Mouse (Mus musculus) megakaryocyte, adult 5-6 weeks (primary cell): ENCODE data around the gene Adat3. TPM values are rescaled to one million over a fixed set of nuclear protein-coding genes. Genes with fewer than 3 reads are reported as not detected.

ENCODE experiments used
- ATAC-seq: 2 replicates; pipeline ENCODE4 v1.8.0; 2016; ENCODE audit warnings: mild to moderate bottlenecking, inconsistent platforms; ENCODE audit not compliant: poor library complexity, severe bottlenecking
- total RNA-seq, 2 experiments: library from RNA; stranded (forward) in 1 of 2; stranded (reverse) in 1 of 2; fragments of 153-499, 151-499 nt in 1 of 2; fragments of 221-1000, 200-1000 nt in 1 of 2; gene quantifications; 2 replicates each; pipeline versions ENCODE4 v1.2.3 to v1.2.4; 2015 to 2017

Gene Adat3
- 0.91 and 1.1 TPM in 2 replicates for total RNA-seq (2015)
- total RNA-seq (2017): 3.8 TPM in 1 of 2 replicates, not detected in the other

DNA sequence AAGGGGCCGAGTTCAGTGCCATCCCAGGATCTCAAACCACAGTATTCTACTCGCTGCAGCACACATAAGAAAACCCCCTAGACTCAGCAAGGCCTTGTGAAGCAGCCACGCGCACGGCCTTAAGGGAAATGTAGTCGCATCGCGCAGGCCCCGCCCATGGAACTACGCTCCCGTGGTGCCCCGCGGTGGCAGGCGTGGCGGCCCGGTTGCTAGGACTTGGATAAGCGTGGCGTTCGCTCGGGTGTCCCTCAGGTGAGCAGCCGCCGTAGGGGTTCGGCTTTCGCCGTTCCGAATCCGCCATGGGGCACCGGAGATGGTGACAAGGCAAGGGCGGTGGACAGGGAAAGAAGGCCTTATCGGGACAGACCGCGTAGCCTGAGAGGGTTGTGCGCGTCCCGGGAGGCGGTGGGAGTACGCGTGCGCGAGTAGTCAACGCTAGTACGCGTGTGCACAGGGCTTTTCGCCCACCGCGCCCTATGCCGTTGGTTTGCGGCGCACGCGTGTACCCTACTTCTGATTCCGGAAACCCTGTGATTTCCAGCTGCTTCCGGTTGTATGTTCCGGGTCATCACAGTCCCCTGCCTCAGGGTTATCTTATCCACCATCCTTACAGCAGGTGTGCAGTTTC, at the start of gene Adat3, which contains the start of gene Scamp4:
Gene Adat3 (plus strand): TSS at position 183 of the 628 bp plus-strand sequence.
Gene Scamp4 (plus strand): TSS at position 175 of the 628 bp plus-strand sequence.
- peak; percentile 97 for ATAC-seq

DNA sequence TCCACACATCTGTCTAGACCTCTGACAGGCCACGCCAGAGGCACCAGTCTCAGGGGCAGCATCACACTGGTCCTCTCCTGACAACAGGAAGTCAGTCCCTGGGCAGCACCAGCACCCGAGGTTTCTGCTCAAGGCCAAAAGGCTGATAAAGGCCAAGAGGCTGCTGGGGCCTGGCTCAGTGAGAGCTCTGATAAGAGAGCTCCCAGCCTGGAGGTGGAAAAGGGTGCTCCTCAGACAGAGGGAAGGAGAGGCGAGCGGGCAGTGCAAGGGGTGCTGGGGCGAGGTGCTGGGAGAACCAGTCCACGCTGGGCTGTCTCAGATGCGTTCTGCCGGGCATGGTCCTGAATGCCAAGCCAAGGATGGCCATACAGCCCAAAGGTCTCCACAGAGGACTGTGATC, 49.1 kb upstream of the Adat3 start:
- no peak for ATAC-seq

DNA sequence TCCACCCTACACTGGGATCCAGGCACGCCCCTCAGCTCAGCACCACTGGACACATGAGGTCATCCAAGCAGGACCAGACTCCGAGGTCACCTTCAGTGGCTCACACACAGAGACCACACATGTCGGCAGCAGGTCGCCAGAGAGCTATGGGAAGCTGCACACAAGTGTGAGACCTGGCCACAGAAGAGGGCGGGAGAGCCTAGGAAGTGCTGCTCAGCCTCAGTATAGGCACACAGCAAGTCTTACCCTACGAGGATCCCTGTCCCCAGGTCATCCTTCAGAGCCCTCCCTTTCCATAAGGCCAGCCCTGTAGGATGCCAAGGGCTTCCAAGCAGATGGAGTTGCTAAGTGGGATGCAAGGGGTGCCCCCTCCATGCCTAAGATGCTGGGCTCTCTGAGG, 48.7 kb upstream of the Adat3 start:
- no peak for ATAC-seq

DNA sequence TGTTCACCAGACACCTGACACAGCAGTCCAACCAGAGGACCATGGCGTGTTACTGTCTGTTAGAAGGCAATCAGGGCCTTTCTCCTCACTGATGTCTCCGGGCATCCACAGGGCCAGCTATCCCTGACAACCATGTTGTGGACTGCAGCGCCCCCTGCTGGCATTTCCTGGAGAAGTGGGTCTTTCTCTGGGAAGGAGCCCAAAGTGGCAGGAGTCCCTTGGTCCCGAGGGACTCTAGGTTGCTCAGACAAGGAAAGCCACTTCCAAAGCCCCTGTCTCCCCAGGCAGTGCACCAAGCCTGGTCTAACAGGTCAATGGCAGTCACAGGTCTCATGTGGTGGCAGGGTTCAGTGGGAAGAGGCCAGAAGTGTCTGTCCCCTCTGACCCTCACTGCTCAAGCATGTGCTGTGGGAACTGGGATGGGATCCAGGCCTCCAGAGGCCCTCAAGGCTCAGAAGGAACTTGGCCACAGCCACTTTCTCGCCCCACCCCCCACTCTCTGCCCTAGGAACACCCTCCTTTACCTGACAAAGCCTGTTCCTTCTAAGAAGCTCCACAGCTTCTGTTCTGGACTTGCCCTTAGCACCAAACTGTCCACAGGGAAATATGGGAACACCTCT, 45.2 kb upstream of the Adat3 start:
- ATAC-seq: no peak

DNA sequence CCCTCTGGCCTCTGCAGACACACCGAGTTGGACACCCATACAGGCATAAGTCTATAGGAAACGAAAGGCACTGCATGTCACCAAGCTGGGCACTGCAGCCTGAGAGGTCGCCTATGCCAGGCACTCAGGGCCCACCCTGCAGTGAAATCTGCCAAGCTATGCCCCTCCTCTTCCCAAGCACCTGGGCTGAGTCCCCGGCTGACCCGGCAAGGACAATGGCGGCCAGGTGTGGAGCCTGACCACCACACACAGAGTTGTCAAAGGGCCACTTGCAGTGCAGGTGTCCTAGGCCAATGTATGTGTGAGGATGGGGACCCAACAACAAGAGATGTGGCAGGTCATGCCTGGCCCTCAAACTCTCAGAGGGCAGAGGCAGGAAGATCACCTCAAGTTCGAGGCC, 43.2 kb upstream of the Adat3 start:
- ATAC-seq: no peak

DNA sequence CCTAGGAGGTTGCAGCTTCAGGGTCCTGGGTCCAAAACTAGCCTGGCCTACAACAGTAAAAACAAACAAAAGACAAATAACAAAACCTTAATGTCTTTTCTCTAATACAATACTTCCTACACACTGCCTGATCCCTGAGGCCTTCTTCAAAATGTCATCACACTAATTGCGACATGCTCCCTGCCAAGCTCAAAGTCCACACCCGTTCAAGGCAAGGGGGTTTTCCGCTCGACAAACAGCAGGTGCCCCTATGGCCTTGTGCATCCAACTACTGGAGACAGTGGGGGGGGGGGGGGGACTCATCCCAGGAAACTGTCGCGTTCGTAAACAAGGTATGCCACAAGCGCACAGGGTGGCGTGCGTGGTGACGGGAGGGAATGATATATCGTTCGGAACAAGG, 42.1 kb upstream of the Adat3 start:
- ATAC-seq: no peak

DNA sequence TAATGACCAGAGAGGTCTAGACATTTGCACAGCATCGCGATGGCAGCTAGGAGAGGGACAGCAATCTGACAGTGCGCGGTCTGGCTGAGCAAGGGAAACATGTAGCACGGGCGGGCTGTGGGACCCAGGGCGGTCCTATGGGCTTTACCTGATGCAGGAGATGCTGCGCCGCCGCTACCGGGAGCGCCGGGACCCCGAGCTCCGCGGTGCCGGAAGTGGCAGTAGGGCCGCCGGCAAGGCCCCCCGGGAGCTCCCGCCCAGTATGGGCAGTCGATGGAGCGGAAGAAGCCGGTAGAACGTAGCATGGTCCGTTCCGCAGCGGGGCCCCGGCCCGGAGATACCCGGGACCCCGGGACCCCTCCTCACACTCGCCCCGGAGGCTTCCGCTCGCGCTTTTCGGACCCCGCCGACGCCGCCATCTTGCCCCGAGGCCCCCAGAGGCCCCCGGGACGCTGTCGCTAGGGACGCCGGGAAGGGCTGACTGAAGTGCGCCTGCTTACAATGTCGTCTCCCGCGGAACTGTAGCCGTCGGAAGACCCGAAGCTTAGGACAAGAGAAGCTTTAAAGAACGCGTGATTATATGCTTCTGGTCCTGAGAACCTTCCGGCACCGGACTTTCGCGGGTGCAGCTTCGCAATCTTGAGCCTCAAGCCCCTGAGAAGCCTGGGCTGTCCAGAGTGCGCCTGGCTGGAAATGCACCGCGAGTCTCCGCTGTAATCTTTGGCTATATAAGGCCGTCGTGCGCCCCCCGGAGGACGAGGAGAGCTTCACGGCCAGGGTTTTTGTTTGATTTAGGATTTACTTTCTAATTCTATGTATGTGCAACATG, 41.4 kb upstream of the Adat3 start, which contains the start of gene Rexo1:
Gene Rexo1 (minus strand): TSS at position 445 of the 829 bp plus-strand sequence.
- peak; percentile 87 for ATAC-seq

DNA sequence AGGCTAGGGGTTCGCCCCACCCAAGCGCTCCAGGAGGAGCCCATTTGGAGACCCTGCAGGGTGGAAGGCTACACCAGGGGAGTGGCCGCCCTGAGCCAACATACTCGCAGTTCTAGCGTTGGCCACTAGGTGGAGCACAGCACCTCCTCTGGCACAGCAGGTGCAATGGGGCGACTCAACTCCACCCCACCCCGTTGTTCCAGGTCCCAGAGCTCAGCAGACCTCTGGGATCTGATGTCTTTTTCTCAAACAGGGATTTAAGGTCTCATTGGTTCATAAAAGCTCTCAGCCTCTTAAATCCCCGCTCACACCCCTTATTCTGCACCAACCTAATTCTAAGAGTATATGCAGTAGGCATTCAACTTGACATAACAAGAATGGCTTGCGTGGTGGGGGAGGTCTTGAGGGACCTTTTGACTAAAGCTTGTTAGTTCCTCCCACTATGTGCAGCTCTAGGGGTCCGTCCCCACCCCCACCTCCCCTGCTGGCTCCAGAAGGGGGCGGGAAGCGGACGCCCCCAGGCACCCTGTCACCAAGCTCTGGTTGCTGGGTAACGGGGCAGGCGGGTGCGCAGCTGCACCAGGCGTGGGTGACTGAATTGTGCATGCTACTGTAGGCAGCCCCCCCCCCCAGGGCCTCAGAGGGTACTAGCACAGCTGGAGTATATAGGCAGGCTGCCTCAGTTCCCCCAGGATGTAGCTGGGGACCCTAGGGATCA, 36.1 kb upstream of the Adat3 start:
- peak; percentile 67 for ATAC-seq

DNA sequence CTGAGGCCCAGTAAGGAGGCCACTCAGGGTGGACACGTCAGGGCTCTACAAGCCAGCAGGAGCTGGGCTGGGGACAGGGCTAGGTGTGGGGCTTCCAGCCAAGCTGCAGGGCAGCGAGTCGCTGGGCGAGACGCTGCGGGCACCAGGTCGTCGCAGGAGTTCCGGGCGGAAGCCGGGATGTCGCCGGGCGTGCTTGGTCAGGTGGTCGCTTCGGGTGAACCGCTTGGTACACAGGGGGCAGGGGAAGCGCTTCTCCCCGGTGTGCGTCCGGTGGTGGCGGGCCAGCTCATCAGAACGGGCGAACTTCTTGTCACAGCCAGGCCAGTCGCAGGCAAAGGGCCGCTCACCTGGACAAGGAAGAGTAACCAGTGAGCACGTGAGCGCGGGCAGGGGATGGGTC, 33.8 kb upstream of the Adat3 start:
- ATAC-seq: no peak

DNA sequence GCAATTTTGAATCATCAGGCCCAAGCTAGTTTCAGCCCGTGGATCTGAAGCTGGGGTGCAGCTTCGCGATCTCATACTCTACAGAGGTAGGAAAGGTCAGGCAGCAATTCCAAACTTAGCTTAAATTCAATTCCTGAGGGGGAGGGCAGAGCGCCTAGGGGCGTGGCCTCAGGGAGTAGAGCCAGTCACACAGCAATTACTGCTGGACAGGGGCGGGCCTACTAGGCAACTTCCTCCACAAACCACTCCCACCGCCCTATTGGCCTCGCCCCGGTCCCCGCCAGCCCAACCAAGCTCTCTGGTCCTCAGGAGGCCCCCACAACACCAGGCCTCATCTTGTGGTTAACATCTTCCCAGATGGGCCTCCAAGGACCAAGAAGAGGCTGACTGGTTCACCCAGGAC, 33.0 kb upstream of the Adat3 start:
- ATAC-seq: peak; percentile 87

DNA sequence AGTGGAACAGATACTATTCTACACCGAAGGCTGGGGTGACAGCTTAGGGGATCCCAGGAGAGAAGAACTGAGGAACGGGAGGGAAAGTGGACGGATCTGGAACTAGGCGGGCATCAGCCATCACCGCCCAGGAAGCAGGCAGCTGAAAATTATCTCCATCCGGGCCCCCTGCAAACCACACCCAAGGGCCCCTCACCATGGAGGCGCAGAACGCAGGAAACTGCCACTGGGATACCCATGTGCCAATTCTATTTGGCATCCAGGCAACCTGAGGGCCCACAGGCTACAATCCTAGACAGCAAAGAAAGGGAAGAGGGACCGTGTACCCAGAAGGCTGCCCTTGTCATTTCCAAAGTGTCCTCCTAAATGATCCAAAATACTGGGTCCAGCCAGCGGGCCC, 32.3 kb upstream of the Adat3 start:
- ATAC-seq: no peak

DNA sequence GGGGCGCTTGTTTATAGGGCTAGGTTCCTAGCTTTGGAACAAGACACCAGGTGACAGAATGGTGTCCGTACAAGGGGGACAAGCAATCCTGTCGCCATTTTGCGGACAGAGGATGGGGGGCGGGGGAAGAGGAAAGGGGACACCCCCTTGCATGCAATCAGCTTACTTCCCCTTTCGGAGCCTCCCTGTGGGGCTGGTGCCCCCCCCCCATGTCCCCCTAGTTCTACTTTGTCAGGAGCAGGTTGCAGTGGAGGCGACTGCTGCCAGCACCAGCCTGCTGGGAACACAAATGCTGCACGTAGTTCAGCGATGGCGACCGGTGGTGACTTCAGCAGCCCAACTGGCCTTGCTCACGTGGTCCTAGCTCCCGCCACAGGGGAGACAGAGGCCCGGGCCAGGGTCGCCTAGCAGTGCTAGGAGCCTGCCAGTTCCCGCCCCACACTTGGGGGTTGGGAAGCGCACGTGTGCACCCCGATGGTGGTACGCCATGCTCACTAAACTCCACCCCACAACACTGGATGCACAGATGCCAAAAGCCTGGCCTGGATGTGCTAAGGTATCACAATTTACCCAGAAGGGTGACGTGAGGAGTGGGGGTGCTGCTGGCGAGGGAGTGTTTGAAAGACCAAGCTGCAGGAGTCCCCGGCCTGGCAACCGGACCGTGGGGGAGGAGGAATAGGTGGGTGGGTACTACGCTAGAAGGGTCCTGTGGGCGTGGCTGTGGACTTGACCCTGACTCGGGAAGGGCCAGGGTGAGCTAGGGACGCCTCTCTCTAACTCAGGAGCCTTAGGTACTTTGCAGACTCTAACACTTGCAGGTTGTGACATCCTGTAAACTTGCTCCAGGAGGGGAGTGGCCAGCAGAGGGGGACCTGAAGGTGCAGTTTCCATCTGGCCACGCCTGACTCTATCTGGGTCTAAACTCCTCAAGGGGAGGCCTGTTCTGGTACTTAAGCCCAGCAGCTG, 31.5 kb upstream of the Adat3 start:
- ATAC-seq: peak; percentile 27

DNA sequence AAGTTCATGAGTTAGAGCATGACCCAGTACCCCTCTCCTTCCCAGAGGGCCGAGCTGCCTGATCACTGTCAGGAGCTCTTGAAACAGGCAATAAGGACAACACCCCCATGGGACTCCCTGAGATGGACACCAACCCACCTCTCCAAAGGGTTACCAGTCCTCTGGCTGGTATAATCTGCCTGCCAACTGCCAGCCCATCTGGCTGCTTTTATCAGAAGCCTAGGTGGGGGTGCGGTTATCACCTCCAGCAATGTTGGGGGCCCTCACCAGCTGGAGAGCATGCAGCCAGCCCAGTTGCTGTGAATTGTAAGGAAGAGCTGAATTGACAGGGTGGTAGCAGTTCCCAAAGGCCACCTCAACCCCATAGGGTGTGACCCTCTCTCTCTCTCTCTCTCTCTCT, 30.2 kb upstream of the Adat3 start:
- ATAC-seq: no peak

DNA sequence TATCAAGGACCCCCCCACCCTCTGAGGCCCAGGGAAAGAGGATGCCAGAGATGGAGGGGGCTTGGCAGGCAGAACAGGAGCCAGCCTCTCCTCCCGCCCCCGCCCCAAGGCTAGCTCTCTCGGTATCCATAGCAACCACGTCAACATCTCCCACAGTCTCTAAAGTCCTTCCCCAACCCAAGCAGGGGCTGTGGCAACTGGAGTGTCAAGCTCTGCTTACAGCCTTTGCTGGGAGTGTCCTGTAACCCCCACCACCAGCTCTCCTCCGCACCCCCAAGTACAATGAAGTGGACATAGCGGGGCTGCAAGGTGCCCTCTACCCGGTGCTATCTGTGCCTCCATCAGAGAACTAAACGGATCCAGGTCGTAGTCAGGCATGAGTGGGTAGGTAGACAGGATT, 28.7 kb upstream of the Adat3 start:
- ATAC-seq: no peak

DNA sequence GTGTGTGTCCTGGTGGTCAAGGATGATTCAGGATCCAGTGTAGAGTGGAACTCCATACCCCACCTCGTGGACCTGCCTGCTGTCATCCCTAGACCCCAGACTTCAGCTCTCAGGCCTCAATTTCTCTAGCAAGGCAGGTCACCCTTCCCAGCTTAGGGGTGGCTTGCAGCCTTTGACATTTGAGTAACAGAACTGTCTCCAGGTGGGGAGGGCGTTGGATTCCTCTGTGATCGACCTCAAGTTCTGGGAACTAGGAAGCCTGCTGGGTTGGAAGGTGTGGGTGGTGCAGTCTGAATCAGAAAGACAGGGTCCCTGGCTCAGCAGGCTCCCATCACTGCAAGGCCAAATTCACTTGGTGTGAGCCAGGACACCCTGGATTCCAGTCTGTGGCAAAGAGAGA, 27.8 kb upstream of the Adat3 start:
- no peak for ATAC-seq

DNA sequence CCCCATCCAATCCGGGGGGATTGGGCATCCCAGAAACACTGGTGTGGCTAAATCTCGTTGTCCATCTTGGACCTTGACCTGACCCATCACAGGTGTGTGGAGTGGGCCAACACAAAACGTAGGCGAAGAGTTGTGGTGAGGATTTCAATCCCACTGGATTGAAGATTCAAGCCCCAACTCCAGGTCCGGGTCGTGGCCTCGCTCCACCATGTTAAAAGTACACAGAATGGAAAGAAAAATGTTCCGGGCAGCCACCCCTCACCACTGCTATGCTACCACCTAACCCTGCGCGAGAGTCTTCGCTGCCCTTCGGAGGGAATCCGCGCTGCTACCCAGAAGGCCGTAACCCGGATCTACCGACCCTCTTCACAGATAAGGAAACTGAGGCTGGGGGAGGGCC, 26.8 kb upstream of the Adat3 start:
- no peak for ATAC-seq

DNA sequence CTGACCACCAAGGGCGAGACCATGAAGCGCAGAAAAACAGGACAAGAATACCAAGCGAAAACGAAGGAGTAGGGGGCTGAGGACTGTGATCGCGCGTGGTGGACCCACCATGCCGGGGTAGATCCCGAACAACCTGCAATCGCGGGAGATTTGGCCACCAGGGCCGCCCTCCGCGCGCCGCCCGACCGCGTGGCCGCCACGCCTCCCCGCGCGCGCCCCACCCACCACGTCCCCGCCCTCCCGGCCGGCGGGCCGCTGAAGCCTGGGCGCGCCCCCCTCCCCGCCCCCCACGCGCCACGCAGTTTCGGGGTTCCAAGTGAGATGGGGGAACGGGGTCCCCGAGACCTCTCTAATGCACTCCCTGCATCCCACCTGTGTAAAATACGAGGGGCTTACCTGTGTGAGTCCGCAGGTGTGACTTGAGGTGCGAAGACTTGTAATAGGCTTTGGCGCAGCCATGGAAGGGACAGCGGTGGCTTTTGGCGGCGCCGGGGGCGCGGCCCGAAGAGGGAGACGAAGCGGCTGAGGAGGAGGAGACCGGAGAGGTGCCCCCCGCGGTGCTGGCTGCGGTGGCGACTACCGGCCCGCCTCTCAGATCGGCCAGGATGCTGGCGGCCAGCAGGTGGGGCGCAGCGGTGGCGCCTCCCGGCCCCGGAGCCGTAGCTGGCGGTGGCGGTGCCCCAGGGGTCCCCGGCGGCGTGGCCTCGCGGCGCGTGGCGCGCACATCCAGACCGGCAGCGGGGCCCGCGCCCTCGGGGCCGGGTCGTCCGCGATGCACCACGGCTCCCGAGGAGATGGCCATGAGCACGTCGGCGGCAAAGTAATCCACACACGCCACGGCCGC, 26.1 kb upstream of the Adat3 start:
- ATAC-seq: no peak

DNA sequence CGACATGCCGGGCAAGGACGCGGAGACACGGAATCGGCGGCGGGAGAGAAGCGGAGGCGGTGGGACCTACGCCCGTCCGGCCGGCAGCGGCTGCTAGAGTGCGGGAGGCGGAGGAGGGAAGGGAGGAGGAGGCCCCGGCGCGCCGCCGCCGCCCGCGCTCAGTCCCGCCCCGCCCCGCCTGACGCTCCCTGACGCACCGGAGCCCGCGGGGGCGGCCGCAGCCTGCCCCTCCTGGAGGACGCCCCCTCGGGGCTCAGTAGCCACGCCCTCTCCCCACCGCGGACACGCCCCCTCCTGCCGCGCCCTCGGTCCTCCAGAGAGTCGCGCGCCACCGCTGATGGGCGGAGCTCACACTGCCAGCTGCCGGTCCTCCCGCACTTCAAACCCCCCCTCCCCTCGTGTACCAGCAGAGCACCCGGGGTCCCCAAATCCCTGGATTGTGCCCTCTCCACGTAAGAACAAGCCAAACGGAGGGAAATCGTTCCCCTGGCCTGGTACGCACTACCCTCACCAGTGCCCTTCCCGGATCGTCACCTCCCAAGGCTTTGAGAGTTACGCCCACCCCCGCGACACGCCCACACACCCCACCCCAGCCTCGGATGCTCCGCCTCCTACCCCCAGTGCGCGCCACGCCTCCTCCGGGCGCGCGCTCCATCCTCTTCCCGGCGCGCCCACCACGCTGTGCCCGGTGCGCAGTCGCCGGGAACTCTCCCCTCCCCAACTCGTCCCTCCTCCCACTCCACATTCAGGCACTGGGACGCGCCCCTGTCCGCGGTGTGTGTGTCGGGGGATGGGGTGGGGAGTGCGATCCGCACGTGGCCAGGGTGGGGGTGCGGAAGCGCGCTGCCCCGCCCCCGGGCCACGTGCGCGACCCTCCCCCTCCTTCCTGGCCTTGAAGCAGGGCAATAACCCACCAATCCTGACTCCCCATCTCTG, 25.2 kb upstream of the Adat3 start, which contains the start of gene Klf16:
Gene Klf16 (minus strand): TSS at position 127 of the 936 bp plus-strand sequence.
- peak; percentile 83 for ATAC-seq
